Mouse (Mus musculus): ENCODE measurements around the gene Tns1. TPM values are rescaled to one million over a fixed set of nuclear protein-coding genes. Genes with fewer than 3 reads are reported as not detected.

Gene Tns1
- total and polyA plus RNA-seq, 3 experiments = 365 to 748 (median 629) TPM

- peaks cover 29% of the 10 kb centered on the region for H3K4me1 ChIP-seq (ENCODE audit: control insufficient read depth, insufficient read depth, low read length)
- H3K36me3 ChIP-seq (ENCODE audit: control insufficient read depth, insufficient read depth, low read length) = peaks cover 6% of the 10 kb centered on the region
- no peaks in the 10 kb centered on the region for H3K79me2 ChIP-seq (replicated peaks; ENCODE audit: control insufficient read depth, insufficient read depth, low read length)
- no peak overlapping the region for H3K9ac ChIP-seq (ENCODE audit: low read depth, low read length)
- 21% methylated on average over 5 of the region's 5 CpGs for WGBS
- no peak for DNase-seq
- TF ChIP-seq EP300 (IDR thresholded peaks at IDR 0.05; ENCODE audit: insufficient read depth, low read depth, low read length) (0 out of 2 replicates have a peak, but pooled peaks have one; percentile 40), POLR2A (IDR thresholded peaks at IDR 0.05; ENCODE audit: insufficient read depth, low read depth, low read length) (no peak)
- peak overlapping the region; percentile 75 for H3K27ac ChIP-seq
- intact Hi-C loops (cut with DNase I) = loop anchor here (1.0 kb wide), 1 partner anchor 41 kb away; the partner anchor contains the start of gene Rufy4
- H3K27me3 ChIP-seq (ENCODE audit: control insufficient read depth, insufficient read depth, low read length) = no peaks in the 10 kb centered on the region
- H3K4me3 ChIP-seq = no peak overlapping the region
Observed at GRCm38 (mm10) chr1:74084752-74085151, 39.5 kb downstream of the Tns1 start.

DNA sequence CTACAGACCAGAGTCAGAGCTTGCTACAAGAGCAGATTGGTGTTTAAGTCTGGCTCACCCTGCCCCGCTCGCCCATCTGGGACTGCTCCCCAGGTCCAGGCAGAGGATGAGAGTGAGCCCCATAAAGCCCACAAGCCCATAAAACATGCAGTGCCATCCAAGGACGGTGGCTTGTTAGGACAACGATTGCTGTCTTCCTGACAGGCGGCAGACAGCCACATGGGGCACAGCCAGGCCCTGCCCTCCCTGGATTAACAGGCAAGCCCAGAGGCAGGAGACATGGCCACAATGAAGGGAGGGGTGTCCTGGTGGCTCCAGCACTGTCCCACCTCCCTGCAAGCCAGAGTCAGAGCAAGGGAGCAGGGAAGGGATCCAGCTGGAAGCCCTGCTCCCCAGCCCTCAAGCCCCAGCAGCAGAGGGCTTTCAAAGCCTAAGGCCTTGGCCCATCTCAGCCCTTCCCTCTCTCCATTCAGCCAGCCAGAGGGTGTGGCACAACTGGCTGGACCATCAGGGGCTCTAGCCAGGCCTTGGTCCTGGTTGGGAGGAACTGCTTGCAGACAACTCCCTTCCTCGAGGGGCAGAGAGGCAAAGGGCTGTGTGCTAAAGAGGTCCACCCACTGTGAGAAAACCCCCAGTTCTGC is 40.1 kb downstream of the Tns1 start:
- H3K36me3 ChIP-seq (ENCODE audit: control insufficient read depth, insufficient read depth, low read length) = peaks cover 6% of the 10 kb centered on the region
- intact Hi-C loops (cut with DNase I) = loop anchor here (1.0 kb wide), 1 partner anchor 41 kb away; the partner anchor contains the start of gene Rufy4
- WGBS = 45% methylated on average over 6 of the region's 6 CpGs
- no peak overlapping the region for H3K4me3 ChIP-seq
- H3K9ac ChIP-seq (ENCODE audit: low read depth, low read length) = no peak overlapping the region
- no peaks in the 10 kb centered on the region for H3K27me3 ChIP-seq (ENCODE audit: control insufficient read depth, insufficient read depth, low read length)
- H3K79me2 ChIP-seq (replicated peaks; ENCODE audit: control insufficient read depth, insufficient read depth, low read length) = no peaks in the 10 kb centered on the region
- H3K27ac ChIP-seq = peak overlapping the region; percentile 75
- TF ChIP-seq EP300 (IDR thresholded peaks at IDR 0.05; ENCODE audit: insufficient read depth, low read depth, low read length) = peak; percentile 76; the same call in 1 of the 2 replicates
- no peak for TF ChIP-seq CTCF (IDR thresholded peaks at IDR 0.05)
- TF ChIP-seq POLR2A (IDR thresholded peaks at IDR 0.05; ENCODE audit: insufficient read depth, low read depth, low read length) = no peak
- DNase-seq = peak; percentile 74 to 86
- H3K4me1 ChIP-seq (ENCODE audit: control insufficient read depth, insufficient read depth, low read length) = peaks cover 29% of the 10 kb centered on the region

DNA sequence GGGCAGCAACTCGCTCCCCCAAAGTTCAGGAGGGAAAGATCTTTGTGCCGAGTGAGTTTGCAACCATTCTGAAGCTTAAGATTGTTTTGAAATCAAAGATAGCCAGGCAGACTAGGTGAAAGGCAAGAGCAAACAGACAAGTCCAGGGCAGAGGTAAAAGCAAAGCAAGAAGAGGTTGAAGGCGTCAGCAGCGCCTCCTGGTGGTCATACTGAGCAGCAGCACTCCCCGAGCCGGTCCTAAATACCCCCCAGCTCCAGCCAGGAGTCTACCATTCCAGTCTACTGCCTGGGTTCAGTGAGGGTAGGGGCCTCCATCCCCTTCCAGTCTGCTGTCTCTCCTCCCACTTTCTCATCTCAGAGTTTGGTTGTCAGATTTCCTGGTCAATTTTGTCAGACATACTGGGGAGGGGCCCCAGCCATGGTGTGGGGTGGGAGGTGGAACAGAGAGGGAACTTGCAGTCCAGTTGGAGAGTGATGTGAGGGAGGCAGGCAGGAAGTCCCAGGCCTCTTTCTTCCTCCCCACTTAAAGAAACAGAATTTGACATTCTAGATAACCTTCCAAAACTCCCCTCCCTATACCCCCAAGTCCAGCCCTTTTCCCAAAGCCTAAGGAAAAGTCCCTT is 41.3 kb downstream of the Tns1 start:
- Histone ChIP-seq H3K36me3 (ENCODE audit: control insufficient read depth, insufficient read depth, low read length) (peaks cover 6% of the 10 kb centered on the region), H3K4me3 (no peak overlapping the region), H3K79me2 (replicated peaks; ENCODE audit: control insufficient read depth, insufficient read depth, low read length) (no peaks in the 10 kb centered on the region), H3K9ac (ENCODE audit: low read depth, low read length) (0 out of 2 replicates have a peak overlapping the region, but pooled peaks have one; percentile 4), H3K27ac (peak overlapping the region; percentile 53), H3K4me1 (ENCODE audit: control insufficient read depth, insufficient read depth, low read length) (peaks cover 29% of the 10 kb centered on the region), H3K27me3 (ENCODE audit: control insufficient read depth, insufficient read depth, low read length) (no peaks in the 10 kb centered on the region)
- DNase-seq = peak; percentile 66 to 73
- intact Hi-C loops (cut with DNase I) = loop anchor here (1.0 kb wide), 1 partner anchor 181 kb away; no protein-coding TSS in a partner anchor
- 11% methylated on average over 6 of the region's 6 CpGs for WGBS
- TF ChIP-seq POLR2A (IDR thresholded peaks at IDR 0.05; ENCODE audit: insufficient read depth, low read depth, low read length) = no peak
- TF ChIP-seq EP300 (IDR thresholded peaks at IDR 0.05; ENCODE audit: insufficient read depth, low read depth, low read length) = 0 out of 2 replicates have a peak, but pooled peaks have one; percentile 37
- TF ChIP-seq CTCF (IDR thresholded peaks at IDR 0.05) = peak; percentile 97

DNA sequence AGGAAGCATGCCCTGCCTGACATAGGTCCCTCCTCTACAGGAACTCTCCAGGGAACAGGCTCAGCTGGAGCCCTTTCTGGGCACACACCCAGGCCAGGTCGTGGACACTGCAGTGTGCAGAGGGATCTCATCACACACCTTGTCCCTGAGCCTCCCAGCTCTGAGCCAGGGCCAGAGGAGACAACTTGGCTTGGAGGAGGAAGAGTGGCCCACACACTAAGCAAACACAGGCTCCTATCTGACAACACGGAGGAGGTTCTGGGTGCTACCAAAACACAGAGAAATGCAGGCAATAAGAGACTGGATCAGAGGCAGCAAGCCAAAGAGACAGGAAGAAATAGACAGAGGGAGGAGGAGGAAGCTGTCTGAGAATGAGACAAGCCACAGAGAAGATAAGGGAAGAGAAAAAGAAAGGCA is 42.7 kb downstream of the Tns1 start:
- WGBS = 2% methylated on average over 2 of the region's 2 CpGs
- peak in 1 of 2 experiments; percentile 64 for DNase-seq
- peaks cover 34% of the 10 kb centered on the region for H3K4me1 ChIP-seq (ENCODE audit: control insufficient read depth, insufficient read depth, low read length)
- peak overlapping the region; percentile 55 for H3K27ac ChIP-seq
- H3K36me3 ChIP-seq (ENCODE audit: control insufficient read depth, insufficient read depth, low read length) = peaks cover 6% of the 10 kb centered on the region
- no peaks in the 10 kb centered on the region for H3K79me2 ChIP-seq (replicated peaks; ENCODE audit: control insufficient read depth, insufficient read depth, low read length)
- no peak for TF ChIP-seq EP300 (IDR thresholded peaks at IDR 0.05; ENCODE audit: insufficient read depth, low read depth, low read length)
- TF ChIP-seq CTCF (IDR thresholded peaks at IDR 0.05) = no peak
- TF ChIP-seq POLR2A (IDR thresholded peaks at IDR 0.05; ENCODE audit: insufficient read depth, low read depth, low read length) = no peak
- no peak overlapping the region for H3K9ac ChIP-seq (ENCODE audit: low read depth, low read length)
- no peaks in the 10 kb centered on the region for H3K27me3 ChIP-seq (ENCODE audit: control insufficient read depth, insufficient read depth, low read length)
- no peak overlapping the region for H3K4me3 ChIP-seq
- intact Hi-C loops (cut with DNase I) = no loop called here

DNA sequence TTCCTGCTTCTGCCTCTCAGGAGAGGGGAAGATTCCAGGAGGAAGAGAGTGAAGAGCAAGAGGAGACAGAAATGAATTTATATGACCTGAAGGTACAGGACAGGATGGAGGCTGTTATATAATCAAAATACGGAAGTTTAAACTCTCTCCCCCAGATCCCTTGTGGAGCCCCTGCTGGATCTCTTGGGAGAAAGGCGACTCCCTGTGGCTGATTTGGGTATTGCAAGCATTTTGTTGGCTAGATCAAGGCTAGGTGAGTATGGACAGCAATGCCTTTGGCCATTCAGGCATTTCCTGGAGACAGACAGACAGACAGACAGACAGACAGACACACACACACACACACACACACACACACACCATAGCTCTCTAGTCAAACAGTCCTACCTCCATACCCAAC is 46.9 kb downstream of the Tns1 start:
- 0% methylated on average over 2 of the region's 2 CpGs for WGBS
- peak overlapping the region; percentile 12; the same call in 1 of the 2 replicates for H3K9ac ChIP-seq (ENCODE audit: low read depth, low read length)
- H3K4me3 ChIP-seq = no peak overlapping the region
- H3K4me1 ChIP-seq (ENCODE audit: control insufficient read depth, insufficient read depth, low read length) = peaks cover 24% of the 10 kb centered on the region
- no peaks in the 10 kb centered on the region for H3K27me3 ChIP-seq (ENCODE audit: control insufficient read depth, insufficient read depth, low read length)
- TF ChIP-seq EP300 (IDR thresholded peaks at IDR 0.05; ENCODE audit: insufficient read depth, low read depth, low read length) (peak; percentile 90; the same call in 1 of the 2 replicates), POLR2A (IDR thresholded peaks at IDR 0.05; ENCODE audit: insufficient read depth, low read depth, low read length) (no peak), CTCF (IDR thresholded peaks at IDR 0.05) (peak; percentile 84)
- H3K79me2 ChIP-seq (replicated peaks; ENCODE audit: control insufficient read depth, insufficient read depth, low read length) = no peaks in the 10 kb centered on the region
- H3K36me3 ChIP-seq (ENCODE audit: control insufficient read depth, insufficient read depth, low read length) = peaks cover 5% of the 10 kb centered on the region
- peak; percentile 84 to 92 for DNase-seq
- intact Hi-C loops (cut with DNase I) = loop anchor here (2.0 to 5.0 kb wide), 2 partner anchors 81 to 155 kb away; no protein-coding TSS in a partner anchor
- H3K27ac ChIP-seq = peak overlapping the region; percentile 52

All from heart, adult 2 months (tissue).